Mouse (Mus musculus) liver, embryonic 16.5 days (tissue): ENCODE measurements around the gene Igsf11. TPM values are rescaled to one million over a fixed set of nuclear protein-coding genes. Genes with fewer than 3 reads are reported as not detected.

Experiments used
- ATAC-seq: fragments of 200-750 bp; cut with Nextera tagmentation; 2 replicates; pipeline ENCODE4 v1.8.0; 2017; ENCODE audit warnings: low read depth, mild to moderate bottlenecking, moderate number of reproducible peaks, moderate library complexity
- H3K27ac ChIP-seq: fragments of 300-500 bp; sonication (generic); 2 replicates; pipeline ENCODE4 v1.5.1; 2014; ENCODE audit warnings: mild to moderate bottlenecking, low read length
- H3K27me3 ChIP-seq: fragments of 300-500 bp; sonication (generic); 2 replicates; pipeline ENCODE4 v1.6.1; 2014; ENCODE audit warnings: low read depth, low read length, mixed read lengths; ENCODE audit not compliant: control insufficient read depth, insufficient read depth
- H3K36me3 ChIP-seq: fragments of 300-500 bp; sonication (generic); 2 replicates; pipeline ENCODE4 v1.6.1; 2014; ENCODE audit warnings: mild to moderate bottlenecking; ENCODE audit not compliant: control insufficient read depth, insufficient read depth
- H3K4me1 ChIP-seq: fragments of 300-500 bp; sonication (generic); 2 replicates; pipeline ENCODE4 v1.6.1; 2014; ENCODE audit warnings: low read depth, low read length, mixed read lengths; ENCODE audit not compliant: control insufficient read depth
- H3K4me2 ChIP-seq: fragments of 300-500 bp; sonication (generic); 2 replicates; pipeline ENCODE4 v1.6.1; 2014; ENCODE audit warnings: low read depth, low read length, mixed read lengths
- H3K4me3 ChIP-seq: fragments of 300-500 bp; sonication (generic); 2 replicates; pipeline ENCODE4 v1.5.1; 2014; ENCODE audit warnings: low read depth, mild to moderate bottlenecking, low read length
- H3K9ac ChIP-seq: fragments of 300-500 bp; sonication (generic); 2 replicates; pipeline ENCODE4 v1.6.1; 2014; ENCODE audit warnings: low read depth, low read length
- H3K9me3 ChIP-seq: fragments of 300-500 bp; sonication (generic); replicated peaks from 2 replicates; pipeline ENCODE4 v1.6.1; 2016; ENCODE audit warnings: low read length; ENCODE audit not compliant: control insufficient read depth
- WGBS: fragments of 180-500 bp; shearing (Covaris S2); extraction: QIAGEN DNeasy Blood & Tissue Kit; methylation state at CpG from one replicate; pipeline ENCODE4 v1.1.7; 2014; ENCODE audit not compliant: insufficient replicate concordance; 5-methylcytosine and 5-hydroxymethylcytosine counted together
- polyA plus RNA-seq: library from polyadenylated mRNA; unstranded; fragments of >200 nt; fragmentation: Nextera tagmentation; extraction: Ambion mirVana; gene quantifications from 2 replicates; pipeline ENCODE4 v1.2.1, GENCODE M21; 2015

Igsf11 gene
- polyA plus RNA-seq, 1 experiment from 2014 or later = 0.12 TPM

DNA sequence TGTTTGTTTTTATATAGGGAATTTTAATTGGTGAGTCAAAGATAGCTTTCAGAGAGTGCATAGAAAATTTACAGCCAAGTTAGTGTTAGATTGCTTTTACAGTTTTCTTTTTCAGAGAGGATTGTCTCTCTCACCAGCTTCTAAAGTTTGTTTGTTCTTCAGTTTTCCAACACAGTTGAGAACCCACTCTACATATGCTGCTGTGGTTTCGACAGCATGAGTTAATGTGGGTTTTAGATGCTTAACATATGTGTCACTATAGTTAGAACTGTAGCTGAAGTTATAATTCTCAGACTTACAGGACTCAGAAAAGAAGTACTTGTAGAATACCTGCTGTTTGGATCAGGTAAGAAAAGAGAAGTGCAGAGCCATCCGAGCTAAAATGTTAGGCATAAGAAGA, 25.6 kb downstream of the Igsf11 start:
- WGBS = 59% methylated on average over 2 of the region's 2 CpGs

DNA sequence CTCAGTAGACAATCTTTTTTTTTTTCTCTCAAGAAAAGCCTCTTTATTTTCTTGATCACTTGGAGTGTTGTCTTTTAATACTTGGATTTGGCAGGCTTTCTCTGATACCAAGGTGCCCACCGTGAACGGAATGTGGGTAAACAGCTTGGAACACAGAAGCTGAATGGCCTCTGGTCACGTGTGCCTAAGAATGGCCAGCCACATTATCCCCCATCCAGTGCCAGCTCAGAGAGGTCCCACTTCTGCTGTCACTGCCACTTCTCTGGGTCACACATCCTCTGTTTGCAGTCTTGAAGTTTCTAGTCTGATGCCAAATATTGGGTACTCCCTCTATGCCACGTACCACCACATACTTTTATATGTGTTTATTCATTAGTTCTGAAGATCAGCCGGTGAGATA, 28.0 kb downstream of the Igsf11 start:
- H3K27ac ChIP-seq = no peak overlapping the region
- H3K9me3 ChIP-seq = no peaks in the 10 kb centered on the region
- ATAC-seq = no peak
- 64% methylated on average over 5 of the region's 5 CpGs for WGBS
- H3K9ac ChIP-seq = no peak overlapping the region
- no peaks in the 10 kb centered on the region for H3K36me3 ChIP-seq
- no peaks in the 10 kb centered on the region for H3K4me1 ChIP-seq
- no peak overlapping the region for H3K4me3 ChIP-seq
- H3K27me3 ChIP-seq = no peaks in the 10 kb centered on the region
- H3K4me2 ChIP-seq = no peak overlapping the region

More for the DNA sequence above, 25.6 kb downstream of the Igsf11 start:
- H3K4me3 ChIP-seq = no peak overlapping the region
- H3K9me3 ChIP-seq = no peaks in the 10 kb centered on the region
- H3K9ac ChIP-seq = no peak overlapping the region
- H3K4me1 ChIP-seq = no peaks in the 10 kb centered on the region
- no peak overlapping the region for H3K4me2 ChIP-seq
- no peak overlapping the region for H3K27ac ChIP-seq
- H3K27me3 ChIP-seq = no peaks in the 10 kb centered on the region
- ATAC-seq = no peak
- H3K36me3 ChIP-seq = no peaks in the 10 kb centered on the region

DNA sequence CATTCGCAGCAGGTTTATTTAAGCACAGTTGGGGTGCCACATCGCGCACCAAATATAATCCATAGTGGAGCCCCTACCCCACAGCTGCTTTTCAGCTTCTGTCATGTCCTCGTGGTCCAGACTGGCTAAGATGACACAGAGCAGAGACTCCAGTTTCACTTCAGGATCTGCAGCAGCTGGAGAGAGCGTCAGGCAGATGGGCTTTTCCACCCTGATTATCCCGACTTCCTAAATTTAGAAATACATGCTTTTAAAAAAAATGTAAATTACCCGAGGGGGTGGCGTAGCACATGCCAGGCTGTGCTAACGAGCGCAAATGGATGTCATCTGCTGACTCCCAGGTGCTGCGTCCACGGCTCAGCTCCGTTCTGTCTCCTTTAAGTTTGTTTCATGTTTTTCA, 32.5 kb downstream of the Igsf11 start:
- no peak overlapping the region for H3K9ac ChIP-seq
- no peak overlapping the region for H3K4me3 ChIP-seq
- no peaks in the 10 kb centered on the region for H3K9me3 ChIP-seq
- no peaks in the 10 kb centered on the region for H3K36me3 ChIP-seq
- H3K27me3 ChIP-seq = no peaks in the 10 kb centered on the region
- no peak for ATAC-seq
- H3K4me2 ChIP-seq = no peak overlapping the region
- 66% methylated on average over 13 of the region's 13 CpGs for whole genome bisulfite sequencing
- no peak overlapping the region for H3K27ac ChIP-seq
- no peaks in the 10 kb centered on the region for H3K4me1 ChIP-seq

DNA sequence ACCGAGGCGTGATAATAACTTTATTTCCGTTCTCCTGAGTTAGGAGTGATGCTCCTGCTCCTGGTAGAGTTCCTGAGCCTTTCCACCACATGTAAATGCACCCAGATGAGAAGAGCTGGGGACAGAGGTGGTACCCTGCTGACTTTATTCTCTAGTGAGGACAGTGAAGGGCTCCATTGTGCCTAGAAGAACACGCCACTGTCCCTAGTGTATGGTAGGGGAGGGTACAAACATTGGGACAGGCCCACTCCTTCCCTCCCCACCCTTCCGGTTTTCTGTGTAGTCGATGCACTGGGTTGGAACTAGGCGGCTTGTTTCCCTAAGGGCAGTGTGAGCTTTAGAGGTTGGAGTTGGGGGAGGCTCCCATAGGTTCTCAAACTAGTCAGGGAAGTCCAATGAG, 36.3 kb downstream of the Igsf11 start:
- H3K4me3 ChIP-seq = no peak overlapping the region
- H3K4me2 ChIP-seq = no peak overlapping the region
- H3K27ac ChIP-seq = no peak overlapping the region
- no peak for ATAC-seq
- no peak overlapping the region for H3K9ac ChIP-seq
- H3K4me1 ChIP-seq = no peaks in the 10 kb centered on the region
- H3K36me3 ChIP-seq = no peaks in the 10 kb centered on the region
- H3K9me3 ChIP-seq = no peaks in the 10 kb centered on the region
- WGBS = 65% methylated on average over 7 of the region's 7 CpGs
- no peaks in the 10 kb centered on the region for H3K27me3 ChIP-seq

DNA sequence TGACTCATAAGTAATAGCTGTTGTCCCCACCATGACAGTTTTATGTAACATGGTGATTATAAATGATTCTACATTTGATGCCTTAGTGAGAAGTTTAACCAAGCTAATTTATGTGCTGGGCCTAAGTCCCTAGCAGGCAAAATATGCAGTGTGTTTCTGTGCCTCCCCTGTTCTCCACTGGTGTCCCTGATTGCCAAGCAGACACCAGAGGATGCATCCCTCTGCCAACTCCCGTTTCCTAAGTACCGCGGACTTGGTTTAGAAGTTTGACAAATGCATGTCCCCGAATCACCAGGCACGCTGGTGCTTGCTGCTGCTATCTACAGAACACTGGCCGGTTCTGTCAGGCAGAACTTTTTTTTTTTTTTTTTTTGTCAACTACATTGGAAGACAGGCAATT, 39.0 kb downstream of the Igsf11 start:
- Histone ChIP-seq H3K27me3 (no peaks in the 10 kb centered on the region), H3K27ac (no peak overlapping the region), H3K4me2 (no peak overlapping the region), H3K9me3 (no peaks in the 10 kb centered on the region), H3K36me3 (no peaks in the 10 kb centered on the region), H3K9ac (no peak overlapping the region), H3K4me1 (no peaks in the 10 kb centered on the region), H3K4me3 (no peak overlapping the region)
- WGBS = 68% methylated on average over 6 of the region's 6 CpGs
- ATAC-seq = no peak

DNA sequence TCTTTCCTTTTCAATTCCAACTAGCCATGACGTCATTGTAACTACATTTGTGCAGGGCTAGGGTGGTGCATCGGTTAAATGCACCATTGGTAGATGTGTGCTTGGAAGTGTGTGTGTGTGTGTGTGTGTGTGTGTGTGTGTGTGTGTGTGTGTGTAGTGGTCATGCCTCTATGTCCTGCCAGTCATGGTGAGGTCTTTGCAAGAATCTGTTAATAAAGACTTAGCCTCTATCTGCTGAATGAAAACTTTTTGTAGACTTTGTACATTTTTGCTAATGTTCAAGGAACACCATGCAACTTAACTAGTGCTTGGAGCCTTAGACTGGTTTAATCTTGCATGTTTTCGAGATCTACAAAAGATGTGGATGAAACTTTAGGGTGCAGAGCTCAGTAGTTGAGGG, 48.3 kb downstream of the Igsf11 start:
- no peak overlapping the region for H3K9ac ChIP-seq
- H3K4me2 ChIP-seq = no peak overlapping the region
- H3K9me3 ChIP-seq = no peaks in the 10 kb centered on the region
- H3K4me1 ChIP-seq = no peaks in the 10 kb centered on the region
- H3K4me3 ChIP-seq = no peak overlapping the region
- H3K27me3 ChIP-seq = no peaks in the 10 kb centered on the region
- H3K27ac ChIP-seq = no peak overlapping the region
- H3K36me3 ChIP-seq = no peaks in the 10 kb centered on the region
- WGBS = 60% methylated on average over 3 of the region's 3 CpGs
- no peak for ATAC-seq

DNA sequence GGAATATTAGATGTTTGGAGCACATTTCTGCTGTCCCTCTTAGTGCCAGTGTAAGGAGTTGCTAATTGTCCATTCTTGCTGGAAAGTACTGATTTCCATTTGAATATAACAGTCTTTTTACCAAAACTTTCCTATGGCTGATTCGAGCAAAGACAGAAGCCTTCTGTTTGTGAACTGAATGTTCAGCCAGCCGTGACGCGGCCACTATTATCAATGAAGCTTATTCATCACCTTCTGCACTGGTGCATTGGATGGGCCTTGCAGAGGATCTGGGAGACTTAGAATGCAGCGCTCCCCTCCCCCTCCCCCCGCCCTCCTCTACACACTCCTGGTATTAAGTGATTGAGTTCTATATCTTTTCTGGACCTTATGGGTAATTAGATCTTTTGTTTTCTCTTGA, 48.8 kb downstream of the Igsf11 start:
- Histone ChIP-seq H3K27me3 (no peaks in the 10 kb centered on the region), H3K4me1 (no peaks in the 10 kb centered on the region), H3K36me3 (no peaks in the 10 kb centered on the region), H3K9me3 (no peaks in the 10 kb centered on the region), H3K4me2 (no peak overlapping the region), H3K27ac (no peak overlapping the region), H3K4me3 (no peak overlapping the region), H3K9ac (no peak overlapping the region)
- no peak for ATAC-seq
- WGBS = 73% methylated on average over 6 of the region's 6 CpGs

DNA sequence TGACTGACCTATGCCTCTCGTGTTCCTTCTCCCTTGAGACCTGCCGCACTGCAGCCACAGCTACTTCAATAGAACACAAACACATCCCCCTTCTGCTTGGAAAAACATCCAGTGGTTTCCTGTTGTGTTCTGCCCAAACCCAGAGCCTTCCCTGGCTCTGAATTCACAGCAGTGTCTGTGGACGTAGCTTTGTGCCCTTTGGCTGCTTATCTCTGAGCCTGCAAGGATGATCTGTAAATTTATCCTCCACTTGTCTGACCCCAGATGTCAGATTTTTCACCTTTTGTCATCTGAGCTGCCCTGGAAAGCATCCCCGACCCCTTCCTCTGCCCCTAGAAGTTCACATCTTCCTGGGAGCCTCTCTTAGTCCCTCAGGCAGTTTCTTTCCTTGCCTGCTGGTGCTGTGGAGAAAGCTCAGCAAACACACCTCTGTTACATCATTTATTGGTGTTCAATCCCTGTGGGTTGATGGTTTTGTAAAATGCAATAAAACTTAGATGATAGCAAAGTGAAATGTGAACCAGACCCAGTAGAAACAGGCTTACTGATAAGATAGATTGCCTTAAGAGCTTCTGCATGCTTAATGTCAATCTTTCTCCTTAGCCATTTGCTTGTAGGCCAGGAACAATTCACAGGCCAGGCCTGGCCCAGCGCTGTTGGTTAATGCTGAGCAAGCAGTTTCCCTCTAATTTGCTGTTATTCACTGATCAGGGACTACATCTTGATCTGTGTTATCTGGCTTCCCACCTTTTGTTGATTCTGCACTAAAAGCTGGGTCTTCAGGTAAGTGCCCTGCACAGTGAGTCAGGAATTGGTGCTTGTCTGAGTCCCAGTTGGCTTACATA, 51.5 kb downstream of the Igsf11 start:
- no peak overlapping the region for H3K9ac ChIP-seq
- H3K27me3 ChIP-seq = no peaks in the 10 kb centered on the region
- no peak overlapping the region for H3K27ac ChIP-seq
- no peak for ATAC-seq
- H3K9me3 ChIP-seq = no peaks in the 10 kb centered on the region
- H3K36me3 ChIP-seq = no peaks in the 10 kb centered on the region
- no peaks in the 10 kb centered on the region for H3K4me1 ChIP-seq
- 35% methylated on average over 5 of the region's 5 CpGs for WGBS
- no peak overlapping the region for H3K4me2 ChIP-seq
- H3K4me3 ChIP-seq = no peak overlapping the region

DNA sequence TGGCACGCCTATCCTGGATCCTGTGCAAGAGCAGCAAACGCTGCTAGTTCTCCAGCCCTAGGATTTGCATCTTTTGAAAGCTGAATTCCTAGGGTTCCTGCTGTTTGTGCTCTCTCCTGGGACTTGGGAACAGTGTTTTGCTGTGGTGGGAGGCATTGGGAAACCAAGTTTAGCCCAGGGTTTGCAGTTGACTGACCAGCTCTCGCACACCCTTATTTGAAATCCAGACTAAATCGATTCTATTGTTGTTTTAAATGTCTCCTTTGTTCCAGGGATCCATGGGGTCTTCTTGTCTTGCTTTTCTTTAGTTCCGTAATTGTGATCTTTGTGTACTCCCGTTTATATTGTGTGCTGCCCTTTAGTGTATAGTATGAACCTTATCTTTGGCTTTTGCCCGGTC, 52.6 kb downstream of the Igsf11 start:
- Histone ChIP-seq H3K27me3 (no peaks in the 10 kb centered on the region), H3K4me3 (no peak overlapping the region), H3K9ac (no peak overlapping the region), H3K36me3 (no peaks in the 10 kb centered on the region), H3K27ac (no peak overlapping the region), H3K9me3 (no peaks in the 10 kb centered on the region), H3K4me1 (no peaks in the 10 kb centered on the region), H3K4me2 (no peak overlapping the region)
- WGBS = 52% methylated on average over 7 of the region's 7 CpGs
- no peak for ATAC-seq
